Mouse (Mus musculus) gastrocnemius, postnatal 14 days (tissue): ENCODE data around the gene Ephb4. TPM values are rescaled to one million over a fixed set of nuclear protein-coding genes. Genes with fewer than 3 reads are reported as not detected.
A peak's percentile ranks its signal among the peaks of the same experiment; 100 is the strongest.

Experiments used
- DNase-seq: peaks from one replicate; pipeline ENCODE4 v3.0.0; 2021; ENCODE audit warnings: mixed read lengths
- intact Hi-C: fragments of 180-260 bp; cut with DNase I; formaldehyde crosslinking; loops from one replicate; pipeline ENCODE4 v1.15.1; 2025; ENCODE audit warnings: low total_unique reads
- total RNA-seq, 2 experiments: library from RNA; stranded (reverse); gene quantifications; 2 replicates each; pipeline ENCODE4 v1.2.3; 2021

Ephb4 gene
- total RNA-seq, 2 experiments from 2014 or later, result 26.5 to 27.4 TPM

DNA sequence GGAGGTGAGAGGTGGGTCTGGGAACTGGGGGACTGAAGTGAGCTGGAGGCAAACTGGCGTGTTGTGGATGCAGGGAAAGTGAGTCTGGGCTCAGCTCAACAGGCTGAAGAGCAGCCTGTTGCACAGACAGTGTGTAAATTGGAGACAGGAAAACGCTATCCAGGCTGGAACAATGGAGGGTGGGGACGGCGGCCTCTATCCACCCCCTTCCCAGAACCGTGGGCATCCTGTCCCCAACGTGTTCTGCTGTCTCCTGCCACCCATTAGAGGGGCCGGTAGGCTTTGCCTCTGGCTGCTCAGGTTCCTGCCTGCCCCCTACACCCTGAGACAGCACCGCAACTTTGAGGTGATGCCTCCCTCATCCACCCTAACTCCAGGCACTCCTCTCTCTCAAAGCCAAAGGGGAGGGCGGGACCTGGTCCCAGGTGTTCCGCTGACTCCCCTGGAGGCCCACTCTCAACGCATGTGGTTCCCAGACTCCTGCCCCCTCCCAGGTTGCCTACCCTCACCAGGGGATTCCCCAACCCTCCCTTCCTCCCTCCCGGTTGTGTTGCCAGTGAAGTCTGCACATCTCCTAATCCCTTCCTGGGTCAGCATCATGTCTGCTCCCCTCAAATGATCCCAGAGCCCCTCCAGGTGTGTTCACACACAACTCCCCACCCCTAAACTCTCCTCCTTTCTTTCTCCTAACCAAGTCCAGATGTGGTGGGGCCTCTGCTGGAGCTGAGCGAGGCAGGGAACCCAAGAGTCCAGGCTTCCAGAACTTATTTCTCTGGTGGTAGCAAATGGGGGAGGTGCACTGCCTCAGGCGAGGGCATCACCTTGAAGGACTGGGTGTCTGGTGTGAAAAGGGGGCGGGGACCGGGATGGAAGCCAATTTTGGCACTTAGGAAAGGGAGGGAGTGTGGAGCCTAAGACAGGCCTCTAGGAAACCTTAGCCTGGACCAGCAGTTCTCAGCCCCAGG, 2.4 kb downstream of the Ephb4 start:
- intact Hi-C loops, result no loop called here
- peak; percentile 33 for DNase-seq

DNA sequence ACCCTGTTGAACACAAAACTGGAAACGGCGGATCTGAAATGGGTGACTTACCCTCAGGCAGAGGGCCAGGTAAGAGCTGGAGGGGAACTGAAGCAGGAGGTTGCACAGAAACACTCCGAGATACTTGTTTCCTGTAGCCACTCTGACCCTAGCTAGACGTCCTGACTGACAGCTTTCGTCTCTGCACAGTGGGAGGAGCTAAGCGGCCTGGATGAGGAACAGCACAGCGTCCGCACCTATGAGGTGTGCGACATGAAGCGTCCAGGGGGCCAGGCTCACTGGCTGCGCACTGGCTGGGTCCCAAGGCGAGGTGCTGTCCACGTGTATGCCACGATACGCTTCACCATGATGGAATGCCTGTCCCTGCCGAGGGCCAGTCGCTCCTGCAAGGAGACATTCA, 4.2 kb downstream of the Ephb4 start:
- intact Hi-C loops, result no loop called here
- no peak for DNase-seq

DNA sequence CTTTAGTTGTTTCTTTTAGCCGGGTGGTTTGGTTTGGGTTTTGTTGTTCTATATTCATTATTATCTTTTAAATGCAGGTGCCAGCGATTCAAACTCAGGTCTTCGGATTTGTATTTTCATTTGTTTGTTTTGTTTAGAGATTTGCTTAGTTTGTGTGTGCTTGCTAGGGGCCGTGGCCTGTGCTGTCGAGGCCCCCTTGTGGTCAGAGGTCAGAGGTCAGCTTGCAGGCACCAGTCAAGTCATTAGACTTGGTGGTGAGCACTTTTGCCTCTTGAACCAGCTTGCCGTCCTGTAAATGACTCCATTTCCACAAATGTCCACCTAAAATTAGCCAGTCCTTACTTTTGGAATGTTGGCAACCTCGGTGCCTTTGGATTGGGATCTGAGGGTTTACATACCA, 8.5 kb downstream of the Ephb4 start:
- DNase-seq, result no peak
- intact Hi-C loops, result no loop called here

DNA sequence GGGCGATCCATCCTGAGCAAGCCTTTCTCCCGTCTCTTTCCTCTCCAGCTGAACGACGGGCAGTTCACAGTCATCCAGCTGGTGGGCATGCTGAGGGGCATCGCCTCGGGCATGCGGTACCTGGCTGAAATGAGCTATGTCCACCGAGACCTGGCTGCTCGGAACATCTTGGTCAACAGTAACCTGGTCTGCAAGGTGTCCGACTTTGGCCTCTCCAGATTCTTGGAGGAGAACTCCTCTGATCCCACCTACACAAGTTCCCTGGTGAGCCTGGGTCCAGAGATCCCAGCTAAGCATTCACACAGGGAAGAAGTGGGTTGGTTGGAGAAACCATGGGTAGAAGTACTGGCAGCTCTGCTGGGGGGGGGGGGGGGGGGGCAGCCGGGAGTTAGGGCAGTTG, 19.8 kb downstream of the Ephb4 start:
- intact Hi-C loops, result no loop called here
- DNase-seq, result no peak

DNA sequence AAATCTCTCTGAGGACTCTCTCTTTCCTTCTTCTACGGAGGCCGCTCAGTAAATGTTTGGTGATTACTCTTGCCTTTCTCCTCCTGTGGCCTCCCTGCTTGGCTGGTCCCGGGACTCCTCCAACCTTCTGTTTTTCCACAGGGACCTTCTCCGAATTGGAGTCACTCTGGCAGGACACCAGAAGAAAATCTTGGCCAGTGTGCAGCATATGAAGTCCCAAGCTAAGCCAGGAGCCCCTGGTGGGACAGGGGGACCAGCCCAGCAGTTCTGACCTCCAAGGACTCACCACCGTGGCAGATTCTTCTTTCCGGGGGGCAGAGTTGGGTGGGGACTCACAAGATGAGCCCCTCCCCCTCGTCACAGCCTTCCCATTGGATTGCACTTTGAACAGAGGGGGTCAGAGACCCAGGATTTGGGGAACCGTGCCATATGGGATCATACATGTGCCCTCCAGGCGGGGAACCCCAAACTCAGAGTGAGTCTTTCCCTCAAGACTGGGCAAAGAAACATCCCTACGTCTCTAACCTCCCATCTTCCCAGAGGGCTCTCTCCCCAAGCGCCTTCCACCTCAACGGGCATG, 23.6 kb downstream of the Ephb4 start:
- intact Hi-C loops, result no loop called here
- no peak for DNase-seq

DNA sequence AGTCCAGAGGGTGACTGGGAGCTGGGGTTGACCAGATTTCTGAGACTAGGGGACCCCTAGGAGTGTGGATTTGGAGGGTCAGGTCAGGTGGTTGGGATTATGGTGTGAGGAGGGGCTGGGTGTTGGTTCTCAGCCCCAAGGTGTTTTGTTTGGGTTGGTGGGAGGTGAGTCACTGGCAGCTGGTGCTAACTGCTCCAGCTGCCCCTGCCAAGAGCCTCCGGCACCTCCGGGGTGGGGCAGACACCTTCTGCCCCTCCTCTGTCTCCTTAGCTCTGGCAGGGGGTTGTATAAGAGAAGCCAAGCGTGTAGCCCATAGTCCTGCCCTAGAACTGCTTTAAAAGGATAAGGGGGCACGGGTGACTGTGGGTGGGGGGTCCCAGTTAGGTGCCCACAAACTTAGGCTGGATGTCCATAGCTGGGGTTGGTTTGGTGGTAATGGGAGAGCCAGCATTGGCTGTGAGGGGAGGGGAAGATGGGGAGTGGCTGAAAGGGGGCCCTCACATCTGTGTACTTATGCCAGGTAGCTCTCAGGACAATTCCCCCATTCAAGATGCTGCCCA, 24.7 kb downstream of the Ephb4 start:
- intact Hi-C loops, result no loop called here
- no peak for DNase-seq

DNA sequence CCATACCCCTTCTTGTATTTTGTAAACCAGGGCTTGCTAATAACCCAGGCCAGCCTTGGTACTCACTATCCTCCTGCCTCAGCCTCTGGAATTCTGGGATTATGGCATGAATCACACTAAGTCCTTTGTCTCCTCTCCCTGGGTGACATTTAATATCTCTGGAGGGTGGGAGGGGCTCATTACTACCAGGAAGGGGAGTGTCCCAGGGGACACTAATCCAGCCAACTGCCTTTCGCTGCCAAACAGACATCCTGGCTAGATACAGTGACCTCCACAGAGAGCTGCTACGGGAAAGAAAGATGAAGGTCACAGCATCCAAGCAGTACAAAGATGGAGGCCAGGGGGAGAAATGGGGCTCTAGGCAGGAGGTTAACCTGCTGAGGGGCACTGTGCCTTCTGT, 25.7 kb downstream of the Ephb4 start:
- intact Hi-C loops, result no loop called here
- no peak for DNase-seq

DNA sequence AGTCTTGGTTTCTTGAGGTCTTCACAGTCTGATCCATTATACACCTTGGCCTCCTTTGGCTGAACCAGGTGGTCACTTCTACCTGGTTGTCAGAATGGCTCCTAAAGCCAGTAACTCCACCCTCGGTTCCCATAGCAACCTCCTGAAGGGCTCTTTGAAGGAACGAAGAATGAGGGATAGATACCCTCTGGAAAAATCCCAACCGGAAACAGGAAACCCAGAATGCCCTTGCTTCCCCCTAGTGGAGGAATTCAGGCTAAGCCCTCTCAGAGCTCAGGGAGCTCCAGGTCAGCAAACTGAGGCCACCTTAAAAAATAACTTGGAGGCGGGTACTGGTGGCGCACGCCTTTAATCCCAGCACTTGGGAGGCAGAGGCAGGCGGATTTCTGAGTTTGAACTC, 26.3 kb downstream of the Ephb4 start:
- no peak for DNase-seq
- intact Hi-C loops, result no loop called here

DNA sequence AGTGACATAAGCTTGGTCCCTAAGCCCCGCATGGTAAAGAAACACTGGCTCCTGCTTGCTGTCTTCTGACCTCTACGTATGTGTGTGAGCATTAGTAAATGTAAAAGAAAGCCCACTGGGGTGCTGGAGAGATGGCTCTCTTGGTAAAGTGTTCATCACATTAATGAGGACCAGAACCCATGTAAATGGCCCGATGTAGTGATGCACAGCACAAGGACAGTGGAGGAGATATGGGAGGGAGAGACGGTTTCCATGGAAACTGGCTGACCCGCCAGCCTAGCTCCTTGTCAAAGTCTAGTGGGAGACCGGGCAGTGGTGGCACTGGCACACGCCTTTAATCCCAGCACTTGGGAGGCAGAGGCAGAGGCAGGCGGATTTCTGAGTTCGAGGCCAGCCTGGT, 26.8 kb downstream of the Ephb4 start:
- no peak for DNase-seq
- intact Hi-C loops, result no loop called here

DNA sequence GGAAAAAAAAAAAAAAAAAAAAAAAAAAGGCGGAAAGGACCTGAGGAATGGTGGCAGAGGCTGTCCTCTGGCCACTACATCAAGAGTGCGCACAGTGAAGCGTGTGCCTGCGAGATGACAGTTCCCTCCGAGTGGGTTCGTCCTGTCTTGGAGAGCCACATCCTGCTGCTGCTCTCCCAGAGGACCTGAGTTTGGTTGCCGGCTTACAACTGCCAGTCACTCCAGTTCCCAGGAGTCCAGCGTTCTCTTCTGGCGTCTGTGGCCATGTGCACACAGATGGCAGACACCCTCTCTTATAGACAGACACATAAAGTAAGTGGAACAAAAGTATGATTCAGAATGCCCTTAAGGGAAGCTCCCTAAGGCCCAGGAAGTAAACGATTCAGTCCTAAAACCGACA, 27.3 kb downstream of the Ephb4 start:
- no peak for DNase-seq
- intact Hi-C loops, result no loop called here

DNA sequence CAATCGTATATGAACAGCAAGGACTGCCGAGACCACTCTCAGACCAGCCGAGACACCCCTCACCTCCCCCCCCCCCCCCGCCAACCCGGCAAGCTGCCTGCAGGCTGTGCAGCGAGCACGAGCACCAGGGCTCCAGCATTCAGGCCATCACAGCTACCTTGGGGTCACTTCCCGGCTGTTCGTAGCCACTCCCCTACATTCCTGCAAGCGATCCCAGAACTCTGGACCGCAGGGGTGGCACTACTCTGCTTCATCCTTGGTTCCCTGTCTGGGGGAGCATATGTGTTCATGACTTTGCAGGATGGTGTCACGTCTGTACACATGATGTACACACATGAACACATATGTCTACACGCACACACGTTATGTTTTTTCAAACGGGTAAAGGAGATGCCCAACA, 27.7 kb downstream of the Ephb4 start:
- no peak for DNase-seq
- intact Hi-C loops, result no loop called here

DNA sequence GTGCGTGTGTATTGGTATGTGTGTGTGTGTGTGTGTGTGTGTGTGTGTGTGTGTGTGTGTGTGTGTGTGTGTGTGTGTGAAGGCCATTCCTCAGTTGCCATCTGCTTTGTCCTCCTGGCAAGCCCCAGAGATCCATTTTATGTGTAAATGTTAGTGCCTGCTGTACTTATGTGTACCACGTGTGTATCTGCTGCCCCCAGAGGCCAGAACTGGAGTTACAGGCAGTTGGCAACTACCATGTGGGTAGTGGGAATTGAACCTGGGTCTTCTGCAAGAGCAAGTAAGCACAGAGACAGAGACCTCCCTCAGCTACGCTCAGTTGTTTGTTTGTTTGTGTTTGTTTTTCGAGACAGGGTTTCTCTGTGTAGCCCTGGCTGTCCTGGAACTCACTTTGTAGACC, 31.2 kb downstream of the Ephb4 start:
- intact Hi-C loops, result no loop called here
- peak; percentile 61 for DNase-seq

DNA sequence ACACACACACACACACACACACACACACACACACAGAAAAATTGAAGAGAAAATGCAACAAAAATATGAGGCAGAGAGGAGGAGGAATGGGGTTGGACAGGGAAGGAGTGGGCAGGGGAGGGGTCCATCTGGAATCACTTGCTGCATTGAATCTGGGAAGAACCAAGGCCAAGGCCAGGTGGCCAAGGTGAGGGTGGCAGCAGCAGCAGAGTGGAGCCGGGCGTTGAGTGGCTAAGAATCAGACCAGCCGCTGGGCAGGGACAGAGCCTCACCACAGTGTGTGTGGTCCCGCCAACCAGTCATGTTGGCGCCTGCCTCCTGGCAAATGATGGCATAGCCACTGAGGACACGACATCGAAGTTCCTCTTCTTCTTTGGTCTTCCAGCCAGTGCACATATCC, 33.5 kb downstream of the Ephb4 start:
- intact Hi-C loops, result no loop called here
- DNase-seq, result no peak

DNA sequence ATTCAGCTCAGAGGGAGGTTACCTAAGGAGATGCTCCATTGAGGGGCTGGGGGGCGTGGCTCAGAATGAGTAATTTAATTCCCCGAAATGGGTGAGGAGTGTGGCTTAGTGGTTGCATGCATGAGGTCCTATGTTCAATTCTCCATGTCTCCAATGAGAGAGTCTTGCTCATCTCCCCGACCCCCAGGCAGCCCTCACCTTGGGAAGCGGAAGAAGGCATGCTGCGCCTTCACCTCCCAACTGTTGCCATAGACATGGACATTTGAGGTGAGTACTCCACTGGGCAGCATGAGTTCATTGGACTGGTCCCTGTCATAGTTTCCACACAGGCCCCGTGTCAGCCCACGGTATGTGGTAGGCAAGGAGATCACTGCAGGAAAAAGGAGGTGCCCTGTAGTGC, 36.8 kb downstream of the Ephb4 start:
- intact Hi-C loops, result no loop called here
- DNase-seq, result no peak

DNA sequence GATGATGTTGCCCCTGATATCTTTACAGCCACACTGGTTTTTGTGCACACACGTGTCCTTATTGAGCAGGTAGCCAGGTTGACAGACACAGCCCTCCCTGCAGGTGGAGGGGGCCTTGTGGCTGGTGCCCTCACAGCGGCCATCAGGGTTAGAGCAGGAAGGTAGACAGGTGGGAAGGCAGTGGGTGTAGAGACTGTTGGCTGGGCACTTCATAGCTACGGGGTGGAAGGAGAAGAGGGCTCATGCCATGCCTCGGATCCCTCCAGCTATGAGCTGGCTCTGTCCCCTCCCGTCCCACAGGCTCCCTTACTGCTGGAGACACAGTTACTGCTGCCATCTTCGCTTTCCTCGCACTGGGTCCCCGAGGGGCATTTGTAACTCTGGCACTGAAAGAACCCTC, 41.7 kb downstream of the Ephb4 start:
- intact Hi-C loops, result no loop called here
- no peak for DNase-seq

DNA sequence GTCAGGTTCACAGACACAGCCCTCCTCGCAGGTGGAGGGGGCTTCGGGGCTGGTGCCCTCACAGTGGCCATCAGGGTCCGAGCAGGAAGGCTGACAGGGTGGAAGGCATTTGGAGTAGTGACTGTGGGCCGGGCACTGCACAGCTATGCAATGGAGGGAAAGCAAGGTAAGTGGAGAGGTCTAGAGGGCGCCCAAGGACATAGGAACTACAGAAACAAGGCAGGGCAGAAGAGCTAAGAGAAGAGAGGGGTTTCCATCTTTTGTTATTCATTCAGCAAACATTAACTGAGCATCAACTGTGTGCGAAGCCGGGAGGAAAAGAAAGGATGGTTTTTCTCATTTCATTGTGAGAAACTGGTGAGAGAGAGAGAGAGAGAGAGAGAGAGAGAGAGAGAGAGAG, 44.5 kb downstream of the Ephb4 start:
- intact Hi-C loops, result no loop called here
- DNase-seq, result no peak

DNA sequence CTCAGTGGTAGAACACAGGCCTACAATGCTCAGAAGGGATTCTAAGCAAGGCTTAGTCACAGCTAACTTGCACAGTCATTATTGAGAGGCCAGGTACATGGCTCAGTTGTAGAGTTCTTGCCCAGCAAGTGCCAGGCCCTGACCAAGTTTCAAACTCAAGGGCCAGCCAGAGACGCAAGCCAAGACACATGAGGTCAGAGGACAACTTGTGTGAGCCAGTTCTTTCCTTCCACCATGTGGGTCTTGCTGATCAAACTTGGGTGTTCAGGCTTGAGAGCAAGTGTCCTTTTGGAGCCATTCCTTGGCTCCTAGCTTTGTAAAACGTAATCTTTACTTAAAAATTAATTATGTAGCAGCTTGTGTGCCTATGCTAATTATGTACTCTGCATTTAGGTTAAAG, 54.2 kb downstream of the Ephb4 start:
- DNase-seq, result no peak
- intact Hi-C loops, result no loop called here

DNA sequence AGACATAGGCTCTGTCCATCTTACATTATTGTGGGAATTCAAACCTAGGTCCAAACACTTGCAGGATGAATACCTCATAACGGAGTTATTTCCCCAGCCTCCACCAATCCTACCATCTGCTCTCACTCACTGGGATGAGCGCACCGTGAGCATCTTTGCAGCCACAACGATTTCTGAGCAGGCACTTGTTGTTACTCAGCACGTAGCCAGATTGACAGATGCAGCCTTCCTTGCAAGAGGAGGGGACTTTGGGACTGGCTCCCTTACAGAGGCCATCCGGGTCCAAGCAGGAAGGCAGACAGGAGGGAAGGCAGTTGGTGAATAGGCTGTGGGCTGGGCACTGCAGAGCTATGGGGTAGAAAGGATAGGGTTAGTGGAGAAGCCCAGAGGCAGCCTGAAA, 59.5 kb downstream of the Ephb4 start:
- intact Hi-C loops, result no loop called here
- no peak for DNase-seq

DNA sequence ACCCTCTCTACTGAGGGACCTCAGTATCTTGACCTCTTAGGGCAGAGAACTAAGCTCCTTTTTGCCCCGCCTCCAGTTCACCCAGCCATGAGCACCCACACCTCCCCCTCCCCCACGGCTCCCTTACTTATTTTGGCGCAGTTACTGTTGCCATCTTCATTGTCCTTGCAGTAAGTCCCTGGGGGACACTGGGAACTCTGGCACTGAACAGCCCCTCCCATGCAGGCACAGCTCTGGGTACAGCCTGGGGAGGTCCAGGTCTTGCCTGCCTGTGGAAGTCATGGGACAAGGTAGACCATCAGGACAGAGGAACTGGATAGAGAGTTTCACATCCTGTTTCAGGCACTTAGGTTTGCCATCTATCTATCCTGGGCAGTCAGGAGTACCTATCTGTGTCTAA, 60.2 kb downstream of the Ephb4 start:
- intact Hi-C loops, result no loop called here
- no peak for DNase-seq

DNA sequence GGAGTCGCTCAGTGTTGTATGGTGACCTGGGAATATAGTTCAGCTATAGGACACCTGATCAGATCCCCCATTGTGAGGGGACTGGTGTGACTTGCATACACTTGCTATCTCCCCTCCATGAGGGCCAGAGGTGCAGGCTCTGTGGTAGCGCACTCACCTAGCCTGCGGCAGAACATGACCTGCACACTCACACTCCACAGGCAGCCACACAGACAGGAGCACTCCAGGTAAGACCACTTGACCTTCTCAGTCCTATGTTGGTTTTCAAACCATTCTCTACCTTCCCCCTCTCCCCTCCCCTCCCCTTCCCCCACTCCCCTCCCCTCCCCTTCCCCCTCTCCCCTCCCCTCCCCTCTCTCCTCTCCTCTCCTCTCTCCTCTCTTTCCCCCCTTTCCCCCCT, 60.6 kb downstream of the Ephb4 start:
- intact Hi-C loops, result no loop called here
- no peak for DNase-seq

DNA sequence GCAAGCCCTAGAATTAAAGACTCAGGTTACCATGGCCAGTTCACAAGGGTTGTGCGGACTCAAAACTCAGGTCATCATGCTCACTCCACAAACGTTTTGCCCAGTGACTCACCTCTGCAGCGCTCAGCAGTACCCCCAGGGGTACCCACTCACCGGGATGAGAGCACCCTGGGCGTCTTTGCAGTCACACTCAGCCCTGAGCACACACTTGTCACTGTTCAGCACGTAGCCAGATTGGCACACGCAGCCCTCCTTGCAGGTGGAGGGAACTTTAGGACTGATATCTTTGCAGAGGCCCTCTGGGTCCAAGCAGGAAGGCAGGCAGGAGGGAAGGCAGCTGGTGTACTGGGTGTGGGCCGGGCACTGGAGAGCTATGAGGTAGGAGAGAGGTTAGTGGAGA, 61.3 kb downstream of the Ephb4 start:
- no peak for DNase-seq
- intact Hi-C loops, result no loop called here
